Mouse (Mus musculus) hindbrain, embryonic 14.5 days (tissue): Measurements from ENCODE around the gene Tmem50a. TPM values are rescaled to one million over a fixed set of nuclear protein-coding genes. Genes with fewer than 3 reads are reported as not detected.

Experiments
- ATAC-seq: fragments of 200-750 bp; cut with Nextera tagmentation; 2 replicates; pipeline ENCODE4 v1.8.0; 2017; ENCODE audit warnings: moderate number of reproducible peaks, mild to moderate bottlenecking, moderate TSS enrichment, moderate library complexity; ENCODE audit not compliant: low FRiP score
- DNase-seq: peaks from one replicate; pipeline ENCODE4 v3.0.0-alpha.2; 2015; ENCODE audit warnings: low spot score
- H3K27ac ChIP-seq: fragments of 300-500 bp; sonication (generic); 2 replicates; pipeline ENCODE4 v1.5.1; 2014; ENCODE audit warnings: mild to moderate bottlenecking, moderate library complexity
- H3K27me3 ChIP-seq: fragments of 300-500 bp; sonication (generic); 2 replicates; pipeline ENCODE4 v1.6.1; 2014; ENCODE audit warnings: mild to moderate bottlenecking, low read length, mixed read lengths; ENCODE audit not compliant: control insufficient read depth, insufficient read depth
- H3K36me3 ChIP-seq: fragments of 300-500 bp; sonication (generic); replicated peaks from 2 replicates; pipeline ENCODE4 v1.6.1; 2014; ENCODE audit not compliant: control insufficient read depth, insufficient read depth
- H3K4me1 ChIP-seq: fragments of 300-500 bp; sonication (generic); replicated peaks from 2 replicates; pipeline ENCODE4 v1.6.1; 2014; ENCODE audit warnings: antibody characterized with exemption, low read length, mixed read lengths; ENCODE audit not compliant: control insufficient read depth, insufficient read depth
- H3K4me2 ChIP-seq: fragments of 300-500 bp; sonication (generic); replicated peaks from 2 replicates; pipeline ENCODE4 v1.6.1; 2014; ENCODE audit warnings: mild to moderate bottlenecking, moderate library complexity
- H3K4me3 ChIP-seq: fragments of 300-500 bp; sonication (generic); replicated peaks from 2 replicates; pipeline ENCODE4 v1.5.1; 2014; ENCODE audit warnings: mild to moderate bottlenecking, low read length
- H3K9ac ChIP-seq: fragments of 300-500 bp; sonication (generic); 2 replicates; pipeline ENCODE4 v1.6.1; 2014
- H3K9me3 ChIP-seq: fragments of 300-500 bp; sonication (generic); 2 replicates; pipeline ENCODE4 v1.6.1; 2016; ENCODE audit warnings: low read length; ENCODE audit not compliant: control insufficient read depth
- WGBS: fragments of 180-500 bp; shearing (Covaris S2); extraction: QIAGEN DNeasy Blood & Tissue Kit; methylation state at CpG from one replicate; pipeline ENCODE4 v1.1.7; 2014; 5-methylcytosine and 5-hydroxymethylcytosine counted together
- polyA plus RNA-seq: library from polyadenylated mRNA; unstranded; fragments of >200 nt; fragmentation: Nextera tagmentation; extraction: Ambion mirVana; gene quantifications from 2 replicates; pipeline ENCODE4 v1.2.1, GENCODE M21; 2014

Tmem50a gene
- polyA plus RNA-seq, 1 experiment from 2014 or later: 203 TPM

GRCm38 (mm10) chr4:134943758-134944538 is 29.1 kb upstream of the Tmem50a start:
- H3K9ac ChIP-seq: no peak overlapping the region
- 43% methylated on average over 27 of the region's 27 CpGs for WGBS

GRCm38 (mm10) chr4:134939900-134940299 is 25.1 kb upstream of the Tmem50a start:
- no peak overlapping the region for H3K4me3 ChIP-seq
- no peak for DNase-seq
- ATAC-seq: no peak
- H3K27me3 ChIP-seq: peaks cover 9% of the 10 kb centered on the region; the same call in 1 of the 2 replicates
- H3K27ac ChIP-seq: no peak overlapping the region
- no peak overlapping the region for H3K9ac ChIP-seq
- no peaks in the 10 kb centered on the region for H3K4me1 ChIP-seq
- peaks cover 26% of the 10 kb centered on the region for H3K36me3 ChIP-seq
- H3K9me3 ChIP-seq: no peaks in the 10 kb centered on the region
- WGBS: 50% methylated on average over 9 of the region's 9 CpGs
- no peak overlapping the region for H3K4me2 ChIP-seq

More at GRCm38 (mm10) chr4:134943758-134944538, 29.1 kb upstream of the Tmem50a start:
- ATAC-seq (no peak), DNase-seq (peak; percentile 33)
- Histone ChIP-seq H3K27me3 (peaks cover 13% of the 10 kb centered on the region), H3K36me3 (no peaks in the 10 kb centered on the region), H3K9me3 (no peaks in the 10 kb centered on the region), H3K4me2 (no peak overlapping the region), H3K4me3 (no peak overlapping the region), H3K4me1 (peaks cover 4% of the 10 kb centered on the region; the same call in 1 of the 2 replicates), H3K27ac (no peak overlapping the region)

GRCm38 (mm10) chr4:134937240-134938176 is 22.7 kb upstream of the Tmem50a start:
- Histone ChIP-seq H3K4me3 (no peak overlapping the region), H3K9ac (no peak overlapping the region), H3K4me2 (no peak overlapping the region), H3K36me3 (peaks cover 50% of the 10 kb centered on the region), H3K27ac (no peak overlapping the region), H3K27me3 (0 out of 2 replicates have a peak, but pooled peaks cover 7% of the 10 kb centered on the region), H3K9me3 (no peaks in the 10 kb centered on the region), H3K4me1 (no peaks in the 10 kb centered on the region)
- ATAC-seq: no peak
- no peak for DNase-seq
- 56% methylated on average over 17 of the region's 17 CpGs for WGBS

- Histone ChIP-seq H3K4me3 (peak within 1 kb of the TSS; percentile 82), H3K36me3 (peaks cover 74% of the 10 kb centered on the region), H3K4me2 (peak within 1 kb of the TSS; percentile 73), H3K9me3 (no peaks in the 10 kb centered on the region), H3K27me3 (no peaks in the 10 kb centered on the region), H3K27ac (peak within 1 kb of the TSS; percentile 75), H3K4me1 (peaks cover 9% of the 10 kb centered on the region), H3K9ac (peak within 1 kb of the TSS; percentile 72)
- peak; percentile 97 for ATAC-seq
- under 1% methylated on average over 68 of the region's 68 CpGs for WGBS
- DNase-seq: peak; percentile 96
Observed at GRCm38 (mm10) chr4:134930684-134931481, 16.1 kb upstream of the Tmem50a start, which contains the start of gene Syf2. Gene Syf2 (plus strand): TSS chr4:134930898.

- DNase-seq: no peak
- peak overlapping the region; percentile 72 for H3K9ac ChIP-seq
- peak overlapping the region; percentile 82 for H3K4me3 ChIP-seq
- peak; percentile 16; the same call in 1 of the 2 replicates for ATAC-seq
- H3K27ac ChIP-seq: peak overlapping the region; percentile 49
- H3K4me1 ChIP-seq: peaks cover 16% of the 10 kb centered on the region
- H3K4me2 ChIP-seq: peak overlapping the region; percentile 73
- H3K27me3 ChIP-seq: no peaks in the 10 kb centered on the region
- H3K36me3 ChIP-seq: peaks cover 74% of the 10 kb centered on the region
- no peaks in the 10 kb centered on the region for H3K9me3 ChIP-seq
- WGBS: 35% methylated on average over 9 of the region's 9 CpGs
Observed at GRCm38 (mm10) chr4:134930190-134930589, 15.4 kb upstream of the Tmem50a start.

GRCm38 (mm10) chr4:134929536-134929935 is 14.7 kb upstream of the Tmem50a start:
- no peak overlapping the region for H3K4me2 ChIP-seq
- no peak overlapping the region for H3K4me3 ChIP-seq
- peaks cover 23% of the 10 kb centered on the region for H3K4me1 ChIP-seq
- H3K9me3 ChIP-seq: no peaks in the 10 kb centered on the region
- H3K9ac ChIP-seq: no peak overlapping the region
- no peak for ATAC-seq
- peaks cover 74% of the 10 kb centered on the region for H3K36me3 ChIP-seq
- H3K27ac ChIP-seq: no peak overlapping the region
- H3K27me3 ChIP-seq: no peaks in the 10 kb centered on the region
- no peak for DNase-seq
- WGBS: 79% methylated on average over 4 of the region's 4 CpGs

- DNase-seq: no peak
- no peak overlapping the region for H3K4me2 ChIP-seq
- H3K9ac ChIP-seq: no peak overlapping the region
- H3K9me3 ChIP-seq: no peaks in the 10 kb centered on the region
- ATAC-seq: no peak
- no peak overlapping the region for H3K27ac ChIP-seq
- H3K27me3 ChIP-seq: no peaks in the 10 kb centered on the region
- no peak overlapping the region for H3K4me3 ChIP-seq
- WGBS: 95% methylated on average over 1 of the region's 1 CpGs
- peaks cover 65% of the 10 kb centered on the region for H3K36me3 ChIP-seq
- H3K4me1 ChIP-seq: peaks cover 25% of the 10 kb centered on the region
Observed at GRCm38 (mm10) chr4:134928464-134928836, 13.6 kb upstream of the Tmem50a start.

- Histone ChIP-seq H3K9me3 (no peaks in the 10 kb centered on the region), H3K4me2 (no peak overlapping the region), H3K36me3 (peaks cover 60% of the 10 kb centered on the region), H3K27me3 (no peaks in the 10 kb centered on the region), H3K9ac (no peak overlapping the region), H3K4me1 (peaks cover 25% of the 10 kb centered on the region), H3K4me3 (no peak overlapping the region), H3K27ac (no peak overlapping the region)
- 73% methylated on average over 5 of the region's 5 CpGs for WGBS
- ATAC-seq (no peak), DNase-seq (no peak)
Observed at GRCm38 (mm10) chr4:134927815-134928463, 13.1 kb upstream of the Tmem50a start.
